Mouse (Mus musculus) forebrain, embryonic 14.5 days (tissue): ENCODE results near the gene Trappc10. TPM values are rescaled to one million over a fixed set of nuclear protein-coding genes. Genes with fewer than 3 reads are reported as not detected.

Experiments used
- ATAC-seq: fragments of 200-750 bp; cut with Nextera tagmentation; 2 replicates; pipeline ENCODE4 v1.8.0; 2017; ENCODE audit warnings: mild to moderate bottlenecking, moderate library complexity
- DNase-seq: peaks from one replicate; pipeline ENCODE4 v3.0.0-alpha.2; 2015; ENCODE audit warnings: low spot score
- H3K27ac ChIP-seq: fragments of 300-500 bp; sonication (generic); 2 replicates; pipeline ENCODE4 v1.5.1; 2014; ENCODE audit warnings: low read depth, mild to moderate bottlenecking, control low read depth, low read length, moderate library complexity
- H3K27me3 ChIP-seq: fragments of 300-500 bp; sonication (generic); replicated peaks from 2 replicates; pipeline ENCODE4 v1.6.1; 2014; ENCODE audit warnings: low read length, control low read depth, mixed read lengths; ENCODE audit not compliant: control insufficient read depth, insufficient read depth
- H3K36me3 ChIP-seq: fragments of 300-500 bp; sonication (generic); 2 replicates; pipeline ENCODE4 v1.6.1; 2014; ENCODE audit warnings: low read length, control low read depth; ENCODE audit not compliant: control insufficient read depth, insufficient read depth
- H3K4me1 ChIP-seq: fragments of 300-500 bp; sonication (generic); 2 replicates; pipeline ENCODE4 v1.6.1; 2014; ENCODE audit warnings: antibody characterized with exemption, low read length, control low read depth; ENCODE audit not compliant: control insufficient read depth, insufficient read depth
- H3K4me2 ChIP-seq: fragments of 300-500 bp; sonication (generic); 2 replicates; pipeline ENCODE4 v1.6.1; 2014; ENCODE audit warnings: mild to moderate bottlenecking, control low read depth, low read length
- H3K4me3 ChIP-seq: fragments of 300-500 bp; sonication (generic); 2 replicates; pipeline ENCODE4 v1.5.1; 2014; ENCODE audit warnings: low read depth, low read length, control low read depth
- H3K9ac ChIP-seq: fragments of 300-500 bp; sonication (generic); 2 replicates; pipeline ENCODE4 v1.6.1; 2014; ENCODE audit warnings: mild to moderate bottlenecking, low read length, control low read depth, moderate library complexity
- H3K9me3 ChIP-seq: fragments of 300-500 bp; sonication (generic); replicated peaks from 2 replicates; pipeline ENCODE4 v1.6.1; 2016; ENCODE audit warnings: low read length, control low read depth, mixed read lengths; ENCODE audit not compliant: control insufficient read depth
- WGBS: fragments of 180-500 bp; shearing (Covaris S2); extraction: QIAGEN DNeasy Blood & Tissue Kit; methylation state at CpG from one replicate; pipeline ENCODE4 v1.1.7; 2014; 5-methylcytosine and 5-hydroxymethylcytosine counted together
- polyA plus RNA-seq: library from polyadenylated mRNA; unstranded; fragments of >200 nt; fragmentation: Nextera tagmentation; extraction: Ambion mirVana; gene quantifications from 2 replicates; pipeline ENCODE4 v1.2.1, GENCODE M21; 2014

Gene Trappc10
- polyA plus RNA-seq, 1 experiment from 2014 or later: 19.9 TPM

GRCm38 (mm10) chr10:78171057-78171456, 73.4 kb downstream of the Trappc10 start:
- no peaks in the 10 kb centered on the region for H3K27me3 ChIP-seq
- no peak for ATAC-seq
- DNase-seq: no peak
- WGBS: 94% methylated on average over 7 of the region's 7 CpGs
- H3K36me3 ChIP-seq: peaks cover 69% of the 10 kb centered on the region
- no peak overlapping the region for H3K4me2 ChIP-seq
- no peak overlapping the region for H3K4me3 ChIP-seq
- H3K9me3 ChIP-seq: no peaks in the 10 kb centered on the region
- peaks cover 5% of the 10 kb centered on the region; the same call in 1 of the 2 replicates for H3K4me1 ChIP-seq
- no peak overlapping the region for H3K27ac ChIP-seq
- H3K9ac ChIP-seq: no peak overlapping the region

GRCm38 (mm10) chr10:78170445-78170844, 74.0 kb downstream of the Trappc10 start:
- H3K36me3 ChIP-seq: peaks cover 67% of the 10 kb centered on the region
- ATAC-seq (no peak), DNase-seq (no peak)
- 65% methylated on average over 2 of the region's 2 CpGs for WGBS
- H3K4me2 ChIP-seq: peak overlapping the region; percentile 87
- no peak overlapping the region for H3K9ac ChIP-seq
- H3K4me3 ChIP-seq: no peak overlapping the region
- H3K27me3 ChIP-seq: no peaks in the 10 kb centered on the region
- no peak overlapping the region for H3K27ac ChIP-seq
- H3K4me1 ChIP-seq: peaks cover 5% of the 10 kb centered on the region; the same call in 1 of the 2 replicates
- H3K9me3 ChIP-seq: no peaks in the 10 kb centered on the region

GRCm38 (mm10) chr10:78169281-78170042, 75.0 kb downstream of the Trappc10 start, which contains the start of gene D10Jhu81e:
Gene D10Jhu81e (minus strand): TSS chr10:78169782.
- H3K9ac ChIP-seq: peak within 1 kb of the TSS; percentile 84
- H3K36me3 ChIP-seq: peaks cover 65% of the 10 kb centered on the region
- H3K4me3 ChIP-seq: peak within 1 kb of the TSS; percentile 84
- no peaks in the 10 kb centered on the region for H3K9me3 ChIP-seq
- peak within 1 kb of the TSS; percentile 87 for H3K4me2 ChIP-seq
- DNase-seq (peak; percentile 98), ATAC-seq (peak; percentile 97)
- H3K27ac ChIP-seq: peak within 1 kb of the TSS; percentile 39; the same call in 1 of the 2 replicates
- WGBS: 2% methylated on average over 50 of the region's 50 CpGs
- H3K27me3 ChIP-seq: no peaks in the 10 kb centered on the region
- H3K4me1 ChIP-seq: peaks cover 5% of the 10 kb centered on the region; the same call in 1 of the 2 replicates

GRCm38 (mm10) chr10:78168792-78169191, 75.6 kb downstream of the Trappc10 start:
- Histone ChIP-seq H3K27me3 (no peaks in the 10 kb centered on the region), H3K36me3 (peaks cover 60% of the 10 kb centered on the region), H3K4me2 (peak overlapping the region; percentile 87), H3K4me1 (peaks cover 5% of the 10 kb centered on the region; the same call in 1 of the 2 replicates), H3K4me3 (peak overlapping the region; percentile 84), H3K27ac (no peak overlapping the region), H3K9ac (peak overlapping the region; percentile 84), H3K9me3 (no peaks in the 10 kb centered on the region)
- no peak for ATAC-seq
- 90% methylated on average over 11 of the region's 11 CpGs for WGBS
- no peak for DNase-seq

- peaks cover 59% of the 10 kb centered on the region for H3K36me3 ChIP-seq
Observed at GRCm38 (mm10) chr10:78167775-78168174, 76.7 kb downstream of the Trappc10 start.

DNA sequence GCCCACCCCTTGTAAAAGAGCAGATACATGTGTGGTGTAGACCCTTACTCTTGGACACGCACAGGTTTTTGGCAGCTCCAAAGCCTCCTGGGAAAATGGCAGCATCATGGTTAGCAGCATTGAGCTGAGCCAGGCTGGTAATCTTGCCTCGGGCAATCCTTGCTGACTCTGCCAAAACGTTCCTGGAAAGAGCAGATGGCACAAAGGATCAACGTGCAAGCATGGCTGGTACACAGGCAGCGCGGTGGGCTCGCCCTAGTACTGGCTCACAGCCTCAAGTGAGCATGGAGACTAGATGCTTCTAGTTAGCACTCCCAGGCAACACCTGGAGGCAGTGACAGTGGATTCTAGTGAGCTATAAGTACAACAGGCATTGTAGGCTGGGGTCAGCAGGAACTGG, 77.1 kb downstream of the Trappc10 start:
- no peak overlapping the region for H3K27ac ChIP-seq
- H3K4me2 ChIP-seq: no peak overlapping the region
- H3K9me3 ChIP-seq: no peaks in the 10 kb centered on the region
- DNase-seq (peak; percentile 55), ATAC-seq (no peak)
- H3K36me3 ChIP-seq: peaks cover 58% of the 10 kb centered on the region
- H3K9ac ChIP-seq: no peak overlapping the region
- H3K4me3 ChIP-seq: no peak overlapping the region
- 69% methylated on average over 7 of the region's 7 CpGs for WGBS
- H3K4me1 ChIP-seq: peaks cover 5% of the 10 kb centered on the region; the same call in 1 of the 2 replicates
- H3K27me3 ChIP-seq: no peaks in the 10 kb centered on the region

More at GRCm38 (mm10) chr10:78167775-78168174, 76.7 kb downstream of the Trappc10 start:
- no peak overlapping the region for H3K4me3 ChIP-seq
- H3K27ac ChIP-seq: no peak overlapping the region
- peaks cover 5% of the 10 kb centered on the region; the same call in 1 of the 2 replicates for H3K4me1 ChIP-seq
- H3K27me3 ChIP-seq: no peaks in the 10 kb centered on the region
- no peak for DNase-seq
- no peak overlapping the region for H3K9ac ChIP-seq
- H3K9me3 ChIP-seq: no peaks in the 10 kb centered on the region
- ATAC-seq: no peak
- H3K4me2 ChIP-seq: no peak overlapping the region

DNA sequence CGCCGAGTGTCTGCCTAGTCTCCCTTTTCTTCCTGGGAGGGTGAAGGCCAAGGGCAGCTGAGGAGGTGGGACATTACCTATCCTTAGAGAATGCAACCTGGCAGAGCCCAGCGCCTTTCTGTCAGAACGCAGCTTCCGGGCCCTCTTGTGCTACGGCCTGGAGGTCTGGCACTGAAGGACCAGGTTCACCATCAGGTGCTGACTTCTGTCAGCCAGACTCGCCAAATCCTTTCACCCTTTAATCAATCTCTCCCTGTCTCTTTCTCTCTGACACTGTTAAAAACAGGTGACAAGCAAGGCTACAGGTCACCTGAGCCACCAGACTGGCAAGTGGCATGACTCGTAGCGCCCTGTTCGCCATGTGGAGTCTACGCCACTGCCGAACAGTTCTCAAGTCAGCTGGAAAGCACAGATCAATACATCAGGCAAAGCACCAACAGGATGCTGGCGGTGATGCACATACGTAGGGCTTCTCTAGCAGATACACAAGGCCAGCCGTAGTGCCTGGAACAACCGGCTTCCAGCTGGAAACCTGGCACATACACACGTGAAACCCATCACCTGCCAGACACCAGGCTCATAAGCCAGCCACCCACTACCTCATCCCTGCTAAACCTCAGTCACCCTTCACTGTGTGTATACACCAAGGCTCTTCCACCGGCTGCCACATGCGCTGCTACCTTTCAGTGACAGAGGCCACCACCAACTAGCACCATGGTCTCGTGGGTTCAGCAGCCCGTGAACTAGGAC, 79.0 kb downstream of the Trappc10 start:
- DNase-seq (no peak), ATAC-seq (no peak)
- no peaks in the 10 kb centered on the region for H3K9me3 ChIP-seq
- H3K9ac ChIP-seq: no peak overlapping the region
- no peak overlapping the region for H3K4me2 ChIP-seq
- H3K27me3 ChIP-seq: no peaks in the 10 kb centered on the region
- H3K27ac ChIP-seq: no peak overlapping the region
- H3K4me1 ChIP-seq: peaks cover 5% of the 10 kb centered on the region; the same call in 1 of the 2 replicates
- H3K4me3 ChIP-seq: no peak overlapping the region
- peaks cover 55% of the 10 kb centered on the region for H3K36me3 ChIP-seq
- WGBS: 93% methylated on average over 21 of the region's 21 CpGs

GRCm38 (mm10) chr10:78164786-78165185, 79.7 kb downstream of the Trappc10 start:
- Histone ChIP-seq H3K9ac (no peak overlapping the region), H3K4me1 (peaks cover 5% of the 10 kb centered on the region), H3K27me3 (no peaks in the 10 kb centered on the region), H3K4me3 (no peak overlapping the region), H3K9me3 (no peaks in the 10 kb centered on the region), H3K27ac (no peak overlapping the region), H3K36me3 (peaks cover 56% of the 10 kb centered on the region), H3K4me2 (no peak overlapping the region)
- DNase-seq (no peak), ATAC-seq (no peak)
- WGBS: 93% methylated on average over 12 of the region's 12 CpGs
